Mouse (Mus musculus): ENCODE data around the gene Gm37240.
A peak's percentile ranks its signal among the peaks of the same experiment; 100 is the strongest.

The Gm37240 gene

DNA sequence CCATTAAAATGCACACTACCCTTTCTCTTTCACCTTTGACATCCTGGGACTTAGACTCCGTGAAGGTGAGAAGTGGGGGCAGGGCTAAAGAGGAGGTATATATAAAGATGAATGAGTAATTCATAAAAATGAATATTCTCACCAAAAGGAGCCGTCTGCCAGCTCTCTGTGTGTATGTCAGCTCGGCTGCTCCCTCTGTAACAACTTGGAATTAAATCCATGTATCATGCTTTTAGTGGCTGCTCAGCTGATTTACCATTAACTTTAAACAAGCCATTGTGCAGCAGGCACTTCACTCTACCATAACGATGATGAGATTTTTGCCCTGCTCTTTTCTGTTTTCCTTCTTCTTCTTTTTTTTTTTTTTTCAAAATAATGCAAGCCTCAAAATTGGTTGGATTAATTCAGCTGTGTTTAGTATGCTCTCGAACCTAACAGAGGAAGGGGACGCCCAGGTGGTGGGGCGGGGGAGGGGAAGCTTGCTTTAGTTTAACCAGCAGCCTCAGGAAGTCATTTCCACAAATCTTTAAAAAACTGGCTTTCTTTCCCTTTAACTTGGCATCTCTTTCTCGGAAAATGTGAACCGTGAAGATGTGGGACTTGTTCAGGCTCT lies 1155.8 kb downstream of the Gm37240 start:
- no peak for DNase-seq

DNA sequence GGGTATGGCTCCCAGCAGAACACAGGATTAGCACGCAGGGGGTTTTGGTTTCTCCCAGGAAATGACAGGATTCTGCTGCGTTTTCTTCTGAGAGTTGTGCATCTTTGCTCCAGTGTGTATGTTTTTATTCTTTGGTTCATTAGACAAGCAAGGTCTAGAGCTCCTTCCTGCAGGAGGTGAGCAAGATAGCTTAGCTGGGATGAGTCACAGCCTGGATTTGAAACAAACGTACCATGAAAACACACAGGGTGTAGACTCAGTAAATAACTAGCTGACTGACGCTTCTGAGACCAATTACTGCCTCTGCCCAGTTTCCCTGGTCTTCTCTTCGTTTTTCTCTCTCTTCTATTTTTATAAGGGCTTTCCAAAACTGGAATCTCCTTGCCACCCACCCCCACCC lies 1156.3 kb downstream of the Gm37240 start:
- DNase-seq, result no peak

DNA sequence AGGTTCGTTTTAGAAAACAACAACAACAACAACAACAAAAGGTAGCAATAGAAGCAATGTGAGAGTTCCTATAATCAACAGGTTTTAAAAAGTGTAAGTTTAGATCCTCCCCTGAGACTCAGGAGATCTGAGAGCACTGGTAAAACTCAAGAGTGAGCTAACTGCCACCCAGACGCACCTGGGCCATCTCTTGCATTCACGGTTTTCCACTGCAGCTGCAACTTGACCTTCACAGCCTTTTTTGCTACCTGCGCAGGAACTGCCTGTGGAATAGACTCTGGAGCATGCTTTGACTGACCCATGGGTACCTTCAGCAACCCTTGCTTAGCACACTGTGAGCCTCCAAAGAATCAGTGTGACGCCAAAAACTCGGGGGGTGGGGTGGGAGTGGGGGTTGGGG lies 1157.5 kb downstream of the Gm37240 start:
- DNase-seq, result no peak

DNA sequence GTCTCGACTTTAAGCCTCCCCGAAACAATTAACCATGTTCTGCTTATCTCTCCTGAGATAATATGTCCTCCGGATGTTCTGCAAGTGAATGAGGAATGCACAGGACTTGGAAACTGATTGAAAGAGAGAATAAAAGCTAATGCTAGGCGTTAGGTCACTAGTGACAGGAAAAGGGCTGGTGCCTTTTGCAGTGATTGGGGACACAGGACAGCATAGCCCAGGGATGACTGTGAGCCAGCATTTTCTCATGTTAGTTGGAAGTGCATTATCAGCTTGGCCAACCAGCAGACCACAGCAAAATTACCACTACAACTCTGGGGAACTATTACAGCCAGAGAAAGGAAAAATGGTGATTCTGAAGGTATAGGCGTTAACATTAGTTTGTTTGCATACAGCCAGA lies 1163.3 kb downstream of the Gm37240 start:
- DNase-seq, result no peak

DNA sequence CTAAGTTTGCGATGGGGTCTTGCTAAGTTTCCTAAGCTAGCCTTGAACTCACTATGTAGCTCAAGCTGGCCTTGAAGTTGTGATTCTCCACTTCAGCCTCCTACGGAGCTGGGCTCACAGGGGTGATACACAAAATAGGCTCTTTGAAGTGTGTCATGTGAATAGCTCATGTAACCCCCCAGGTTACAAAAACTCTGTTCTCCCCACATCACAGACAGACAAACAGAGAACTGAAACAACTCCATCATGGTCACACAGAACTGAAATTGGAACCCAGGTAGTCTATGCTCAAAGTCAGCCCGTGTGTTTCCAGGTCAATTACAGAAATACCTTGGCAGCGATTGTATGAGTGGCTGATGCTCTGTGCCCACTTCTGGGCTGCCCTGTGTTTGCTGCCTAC lies 1164.6 kb downstream of the Gm37240 start:
- no peak for DNase-seq

DNA sequence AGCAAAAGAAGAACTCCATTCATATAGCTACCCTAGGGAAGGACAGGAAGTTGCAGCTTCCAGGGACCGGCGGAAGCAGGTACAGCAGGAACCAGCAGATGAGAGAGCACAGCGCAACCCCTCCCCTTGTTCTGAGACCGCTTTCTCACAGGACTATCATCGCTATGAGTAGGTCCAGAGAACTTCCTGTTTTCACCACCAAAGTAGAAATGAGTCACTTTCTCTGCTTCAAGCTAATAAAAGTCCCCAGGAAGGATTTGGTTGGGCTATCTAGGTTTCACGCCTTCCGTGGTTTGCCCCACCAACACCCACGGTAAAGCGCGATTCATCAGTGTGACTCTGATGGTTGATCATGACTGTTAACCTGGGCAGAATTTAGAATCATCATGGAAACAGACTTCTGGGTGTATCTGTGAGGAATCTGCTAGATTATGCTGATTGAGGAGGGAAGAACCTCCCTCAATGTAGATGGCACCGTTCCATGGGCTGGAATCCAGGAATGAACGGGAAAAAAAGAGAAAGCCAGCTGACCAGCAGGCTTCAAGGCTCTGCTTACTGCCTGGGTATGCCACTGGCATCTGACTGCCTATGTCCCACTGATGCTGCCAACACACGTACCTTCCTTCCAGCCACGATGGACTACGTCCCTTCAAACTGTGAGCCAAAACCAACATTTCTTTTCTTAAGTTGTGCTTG lies 1172.1 kb downstream of the Gm37240 start:
- DNase-seq, result no peak

DNA sequence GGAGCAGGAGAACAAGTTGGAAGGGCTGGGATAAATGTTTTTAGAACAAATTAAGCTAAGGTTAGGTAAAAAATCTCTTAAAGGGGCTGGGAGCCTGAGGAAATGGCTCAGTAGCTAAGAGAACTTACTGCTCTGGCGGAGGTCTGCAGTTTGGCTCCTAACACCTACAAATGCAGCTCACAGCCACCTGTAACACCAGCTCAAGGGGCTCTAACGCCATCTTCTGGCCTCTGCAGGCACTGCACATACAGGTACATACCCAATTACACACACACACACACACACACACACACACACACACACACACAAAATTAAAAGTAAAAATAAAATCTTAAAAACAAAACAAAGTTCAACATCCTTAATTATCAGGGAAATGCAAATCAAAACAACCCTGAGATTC lies 1174.4 kb downstream of the Gm37240 start:
- DNase-seq, result no peak

DNA sequence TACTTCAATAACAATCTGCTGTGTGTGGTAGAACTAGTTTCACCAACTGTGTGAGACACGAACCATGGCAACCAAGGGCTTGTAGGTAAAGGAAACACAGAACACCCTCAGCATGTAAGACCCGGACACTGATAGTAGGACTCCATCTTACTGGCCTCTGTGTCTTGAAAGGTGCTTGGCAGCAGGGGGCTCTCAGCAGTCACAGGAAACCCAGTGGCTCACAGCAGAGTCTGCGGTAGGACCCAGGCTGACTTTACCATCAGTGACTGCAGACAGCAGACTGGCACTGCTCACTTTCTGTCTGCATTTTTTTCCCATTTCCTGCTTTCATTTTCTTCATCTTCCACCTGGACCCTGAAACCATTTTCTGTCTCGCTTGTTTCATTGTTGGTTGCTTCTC lies 1176.6 kb downstream of the Gm37240 start:
- no peak for DNase-seq

DNA sequence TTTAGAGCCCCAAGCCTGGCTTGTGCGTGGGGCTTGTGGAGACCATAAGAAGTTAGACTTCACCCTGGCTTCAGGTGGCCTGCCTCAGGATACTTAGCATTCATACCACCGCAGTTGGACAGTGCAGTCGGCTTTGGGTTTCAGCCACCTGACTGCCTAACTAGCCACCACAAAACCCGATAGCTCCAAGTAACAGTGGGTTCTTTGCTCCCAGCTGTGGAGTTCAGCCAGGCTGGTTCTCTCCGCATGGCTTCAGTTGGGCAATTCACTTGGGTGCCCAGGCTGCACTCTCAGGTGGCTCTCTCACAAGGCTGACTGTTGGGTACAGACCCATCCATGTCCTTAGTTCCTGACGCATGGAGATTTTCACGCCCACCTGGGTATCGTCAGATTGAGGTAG lies 1177.4 kb downstream of the Gm37240 start:
- DNase-seq, result no peak

DNA sequence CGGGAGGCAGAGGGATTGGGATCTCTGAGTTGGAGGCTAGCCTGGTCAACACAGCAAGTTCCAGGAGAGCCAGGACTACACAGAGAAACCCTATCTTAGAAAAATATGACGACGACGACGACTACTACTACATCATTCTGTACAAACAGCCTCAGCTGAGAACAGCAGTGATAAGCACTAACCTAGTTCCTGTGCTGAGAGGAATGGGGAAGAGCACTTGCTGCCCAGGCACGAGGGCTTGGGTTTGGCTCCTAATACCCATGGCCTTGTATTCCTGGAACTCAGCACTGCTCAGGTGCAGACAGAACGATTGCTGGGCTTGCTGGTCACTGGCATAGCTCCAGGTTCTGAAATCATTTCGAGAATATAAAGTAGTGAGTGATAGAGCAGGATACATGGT lies 1178.2 kb downstream of the Gm37240 start:
- DNase-seq, result no peak

DNA sequence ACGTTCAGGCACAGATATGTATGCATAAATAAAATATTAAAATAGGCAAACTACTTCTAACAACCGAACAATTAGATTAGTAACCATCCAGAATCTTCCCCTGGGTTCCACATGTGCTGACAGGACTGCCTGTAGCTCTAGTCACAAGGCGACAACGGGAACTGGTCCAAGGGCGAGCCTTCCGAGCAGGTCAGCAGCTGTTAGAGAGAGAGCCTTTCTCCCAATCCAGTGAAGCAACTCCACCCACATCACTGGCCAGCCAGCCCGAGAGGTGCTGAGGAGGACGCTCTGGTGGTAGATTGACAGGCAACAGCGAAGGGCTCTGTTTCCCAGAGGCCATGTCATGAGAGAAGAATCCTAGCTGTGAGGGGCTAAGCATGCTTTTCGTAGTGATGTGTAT lies 1178.8 kb downstream of the Gm37240 start:
- no peak for DNase-seq

DNA sequence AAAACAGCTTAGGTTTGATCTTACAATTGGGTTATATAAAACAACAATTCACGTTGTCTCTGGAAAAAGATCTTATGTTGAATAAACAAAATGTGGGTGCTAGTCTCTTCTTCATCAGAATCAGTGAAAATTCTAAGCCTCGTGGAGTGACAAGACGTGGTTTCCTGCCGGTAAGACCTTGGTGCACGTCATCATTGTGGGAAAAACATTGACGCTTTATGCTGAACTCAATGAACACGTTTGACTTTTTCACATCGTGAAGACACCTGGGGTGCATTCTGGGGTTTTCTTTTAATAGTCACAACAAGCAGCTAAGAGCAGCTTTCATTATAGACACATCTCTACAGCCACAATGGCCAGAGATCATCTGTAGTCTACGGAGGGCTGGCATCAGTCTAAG lies 1182.1 kb downstream of the Gm37240 start:
- no peak for DNase-seq

DNA sequence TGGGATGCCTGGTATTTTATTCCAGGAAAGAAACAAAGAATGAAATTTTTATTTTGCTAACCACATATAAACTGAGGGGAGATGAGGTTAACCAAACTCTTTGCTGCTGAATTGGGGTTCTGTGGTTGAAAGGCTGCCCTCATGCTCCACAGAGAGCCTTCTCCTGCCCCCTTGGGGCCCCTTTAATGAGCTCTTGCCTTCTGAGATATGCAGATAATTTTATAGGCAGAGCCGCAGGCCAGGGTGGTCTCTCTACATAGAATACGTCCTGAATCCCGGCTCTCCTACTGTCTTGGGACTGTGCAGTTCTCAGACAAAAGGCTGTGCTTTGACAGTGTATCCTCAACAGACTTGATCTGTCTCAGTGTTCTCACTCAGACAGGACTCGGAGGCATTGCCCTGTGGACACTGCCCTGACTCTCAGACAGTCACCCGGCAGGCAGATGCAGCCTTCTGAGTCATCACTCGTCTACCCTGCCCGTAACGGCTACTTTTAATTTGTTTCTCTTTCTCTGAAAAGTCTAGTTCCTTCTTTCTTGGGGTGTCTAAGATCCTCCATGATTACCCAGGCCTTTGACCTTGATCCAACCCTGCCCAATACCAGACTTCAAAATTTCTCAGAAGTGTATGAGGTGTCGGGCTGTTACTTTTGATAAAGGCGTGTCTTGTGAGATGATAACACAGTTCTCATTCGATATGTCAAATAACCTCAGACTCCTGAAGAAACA lies 1184.1 kb downstream of the Gm37240 start:
- DNase-seq, result no peak

DNA sequence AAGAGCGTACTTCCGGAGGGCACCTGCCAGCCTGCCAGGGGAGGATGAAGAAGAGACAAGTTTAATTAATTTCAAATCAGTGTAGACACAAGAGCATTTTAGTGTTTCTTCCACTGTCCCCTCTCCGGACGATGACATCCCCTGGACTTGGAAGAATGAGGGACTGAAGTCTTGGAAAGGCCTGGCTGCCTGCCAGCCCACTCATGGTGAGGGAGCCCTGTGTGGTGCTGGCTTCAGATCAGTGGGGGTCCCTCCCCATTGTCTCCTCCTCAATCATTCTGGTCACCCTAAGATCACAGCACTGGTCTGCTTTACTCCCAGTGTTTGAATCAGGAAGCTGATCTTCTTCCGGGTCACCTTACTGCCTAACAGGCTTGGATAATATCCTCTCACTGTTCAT lies 1185.4 kb downstream of the Gm37240 start:
- peak; percentile 28 for DNase-seq

DNA sequence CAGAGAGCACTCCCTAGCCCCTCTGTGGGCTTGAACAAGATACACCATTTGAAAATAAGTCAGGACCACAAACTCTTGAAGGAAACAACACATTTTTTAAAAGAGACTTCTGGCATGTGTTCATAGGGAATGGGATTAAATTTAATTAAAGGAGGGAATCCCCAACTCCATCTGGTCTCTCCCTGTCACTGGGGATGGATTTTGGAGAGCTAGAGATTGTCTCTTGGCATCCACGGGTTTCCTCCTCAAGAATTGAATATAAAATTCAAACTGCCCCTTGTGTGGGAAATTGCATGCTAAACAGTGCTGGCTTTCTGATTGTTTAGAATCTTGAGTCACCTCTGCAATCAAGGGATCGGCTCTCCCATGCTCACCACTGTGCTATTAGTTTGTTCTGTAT lies 1185.8 kb downstream of the Gm37240 start:
- no peak for DNase-seq

DNA sequence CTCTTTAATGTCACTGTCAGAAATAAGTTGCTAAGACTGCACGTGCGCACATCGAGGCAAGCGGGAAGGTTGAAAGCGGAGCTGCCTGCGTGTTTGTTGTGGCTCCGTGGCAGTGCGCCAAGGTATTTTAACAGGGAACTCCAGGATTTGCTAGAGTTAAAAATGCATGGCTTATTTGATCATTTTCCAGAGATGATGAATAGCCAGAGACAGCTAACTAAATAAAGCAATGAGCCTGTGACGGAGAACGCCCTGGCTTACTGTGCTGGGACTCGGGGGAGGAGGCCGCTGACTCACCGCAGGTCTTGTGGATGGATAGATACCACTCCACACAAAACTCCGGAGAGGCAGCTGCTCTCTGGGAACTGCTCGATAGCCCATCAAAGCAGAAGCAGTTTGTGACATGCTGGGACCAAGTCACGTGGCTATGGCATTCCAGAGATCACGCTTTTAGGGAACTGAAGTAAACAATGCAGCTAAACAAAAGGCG lies 1190.8 kb downstream of the Gm37240 start:
- DNase-seq, result peak; percentile 52

DNA sequence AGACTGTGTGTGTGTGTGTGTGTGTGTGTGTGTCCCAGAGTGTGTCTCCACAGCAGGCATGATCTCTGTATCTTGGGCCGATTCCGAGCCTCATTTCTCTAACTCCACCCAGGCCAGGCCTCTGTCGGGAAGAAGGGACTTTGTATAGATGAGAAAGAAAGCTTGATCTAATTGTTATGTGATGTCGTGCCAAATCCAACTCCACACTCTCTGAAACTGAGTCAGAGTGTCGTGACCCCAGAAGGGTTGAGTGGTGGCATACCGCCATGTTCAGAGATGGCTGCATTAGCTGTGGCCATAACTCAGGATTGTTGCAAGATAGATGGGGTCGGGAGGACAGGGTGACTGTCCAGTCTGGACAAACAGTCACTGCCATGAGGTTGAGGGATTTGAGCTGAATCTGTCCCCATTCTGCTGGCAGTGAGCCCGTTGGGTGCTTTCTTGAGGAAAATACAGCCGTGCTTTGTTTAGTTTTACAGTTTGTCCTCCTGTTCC lies 1191.4 kb downstream of the Gm37240 start:
- DNase-seq, result peak; percentile 51

DNA sequence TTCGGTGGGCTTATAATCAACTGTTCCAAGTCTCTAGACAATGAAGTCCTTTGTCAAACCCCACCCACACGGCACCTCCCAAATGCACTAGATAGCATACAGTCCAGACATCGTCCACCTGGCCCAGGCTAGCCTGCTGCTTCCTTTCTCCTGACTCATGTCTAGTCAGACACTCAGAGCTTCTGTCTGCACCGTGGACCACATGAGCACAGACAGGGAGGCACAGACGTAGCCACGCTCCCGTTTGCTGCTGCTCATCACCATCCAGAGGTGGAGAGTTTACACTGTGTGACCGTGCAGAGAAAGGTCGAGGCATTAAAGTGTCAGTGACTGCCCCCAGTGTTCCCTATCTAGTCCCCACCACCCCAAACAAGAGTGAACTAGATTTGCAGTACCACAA lies 1191.9 kb downstream of the Gm37240 start:
- DNase-seq, result no peak

DNA sequence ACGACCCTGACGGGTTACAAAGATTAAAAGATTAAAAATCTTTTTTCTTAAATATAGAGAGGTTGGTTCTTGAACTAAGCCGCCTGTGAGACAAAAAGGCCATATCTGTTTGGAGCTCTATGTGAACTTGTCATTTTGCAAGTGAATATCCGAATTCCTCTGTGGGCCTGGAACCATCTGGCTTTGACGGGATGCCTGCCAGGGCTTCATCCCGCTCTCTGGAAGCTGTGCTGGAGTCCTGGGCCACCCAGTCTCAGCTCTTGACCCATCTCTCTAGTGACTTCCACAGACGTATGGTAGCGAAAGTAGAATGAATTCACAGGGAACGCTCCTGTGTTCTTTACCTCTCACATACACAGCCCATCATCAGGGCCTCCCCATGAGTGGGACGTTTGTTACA lies 1193.4 kb downstream of the Gm37240 start:
- peak; percentile 30 for DNase-seq

DNA sequence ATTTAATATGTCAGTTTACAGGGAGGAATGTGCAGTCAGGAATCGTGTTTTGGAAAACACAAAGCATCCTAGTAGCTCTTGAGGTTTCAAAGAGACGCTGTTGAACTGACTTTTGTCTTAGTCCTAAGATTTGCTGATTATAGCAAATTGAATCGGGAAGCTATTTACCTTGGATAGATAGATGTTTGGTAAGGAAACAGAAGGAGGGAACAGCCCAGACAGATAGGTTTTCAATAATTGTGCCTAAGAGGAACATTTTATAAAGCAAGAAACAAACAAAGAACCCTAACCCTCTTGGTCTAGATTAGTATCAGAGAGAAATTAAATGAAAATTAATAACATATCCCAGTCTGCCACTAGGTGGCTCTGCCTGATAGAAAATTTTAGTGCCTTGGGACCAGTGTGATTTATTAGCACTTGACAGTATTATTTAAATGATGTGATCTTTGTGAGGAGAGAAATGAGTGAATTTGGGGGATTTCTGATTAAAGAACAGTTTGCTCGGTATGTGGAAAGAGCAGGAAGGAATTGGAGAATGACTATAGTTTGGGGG lies 1194.6 kb downstream of the Gm37240 start:
- peak; percentile 50 for DNase-seq

DNA sequence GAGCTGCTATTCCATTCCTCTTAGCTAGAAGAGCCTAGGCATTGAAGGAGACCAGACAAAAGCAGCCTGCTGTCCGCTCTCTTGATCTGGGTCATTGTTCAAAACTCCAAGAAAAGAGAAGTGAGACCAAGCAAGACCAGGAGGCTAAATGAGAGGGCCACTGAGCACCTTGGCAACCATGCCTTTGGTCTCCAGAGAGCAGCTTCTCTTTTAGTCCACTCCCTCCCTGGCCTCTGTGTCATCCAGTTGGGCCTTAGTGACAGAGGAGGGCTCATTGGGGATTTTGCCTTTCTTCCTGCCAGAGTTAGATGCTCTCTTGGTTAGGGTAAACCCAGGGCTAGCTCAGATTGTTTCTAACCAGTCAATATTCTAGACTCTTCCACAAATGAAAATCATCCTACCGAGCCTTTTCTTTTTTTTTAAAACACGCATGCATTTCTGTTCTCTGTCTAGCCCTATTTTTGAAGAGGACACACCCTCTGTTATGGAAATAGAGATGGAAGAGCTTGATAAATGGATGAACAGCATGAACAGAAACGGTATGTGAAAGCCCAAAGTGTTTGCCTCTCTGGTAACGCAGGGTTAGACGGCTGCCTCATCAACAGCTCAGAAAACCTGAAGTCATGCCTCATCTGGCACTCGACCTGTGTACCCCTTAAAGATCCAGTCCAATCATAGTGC lies 1197.1 kb downstream of the Gm37240 start:
- DNase-seq, result no peak

DNA sequence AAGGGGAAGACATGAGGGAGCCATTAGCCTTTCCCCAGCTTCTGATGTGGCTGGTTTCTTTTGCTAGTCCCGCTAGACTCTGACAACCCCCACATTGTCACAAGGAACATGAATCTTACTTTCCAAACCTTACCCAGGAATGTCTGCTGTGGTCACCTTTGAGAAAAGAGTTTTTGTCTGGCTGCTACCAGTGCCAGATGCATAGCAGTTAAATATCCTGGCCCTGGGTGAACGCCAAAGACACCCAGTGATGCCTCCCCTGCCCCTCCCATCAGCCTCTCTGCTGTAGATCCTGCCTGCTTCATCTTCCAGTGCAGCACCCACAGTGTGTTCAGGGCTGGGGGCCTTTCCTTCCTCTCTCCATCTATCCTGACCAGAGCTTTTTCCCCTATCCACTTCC lies 1197.7 kb downstream of the Gm37240 start:
- no peak for DNase-seq

DNA sequence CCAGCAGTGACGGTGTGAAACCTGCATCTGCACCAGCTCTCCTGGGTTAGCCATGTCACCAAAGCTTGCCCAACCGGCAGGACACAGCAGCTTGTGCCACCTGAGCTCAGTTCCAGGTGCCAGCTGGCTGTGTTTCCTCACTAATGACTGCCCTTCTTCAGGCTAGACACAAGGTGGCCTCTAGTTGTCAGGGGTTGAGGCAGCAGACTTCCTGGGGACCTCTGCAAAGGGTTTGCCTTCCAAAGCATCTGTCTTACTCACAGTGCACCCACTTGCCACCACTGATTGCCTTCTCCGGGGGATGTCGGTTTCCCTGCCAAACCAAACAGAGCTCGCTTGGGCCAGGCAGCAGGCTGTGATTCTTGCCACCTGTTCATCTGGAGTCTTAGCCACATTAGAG lies 1199.1 kb downstream of the Gm37240 start:
- DNase-seq, result no peak
